Mouse (Mus musculus) thymus, postnatal 25 days (tissue): Measurements from ENCODE around the gene Dynlrb2.

Source experiments
- DNase-seq: peaks from one replicate; pipeline ENCODE4 v3.0.0; 2022

The Dynlrb2 gene

DNA sequence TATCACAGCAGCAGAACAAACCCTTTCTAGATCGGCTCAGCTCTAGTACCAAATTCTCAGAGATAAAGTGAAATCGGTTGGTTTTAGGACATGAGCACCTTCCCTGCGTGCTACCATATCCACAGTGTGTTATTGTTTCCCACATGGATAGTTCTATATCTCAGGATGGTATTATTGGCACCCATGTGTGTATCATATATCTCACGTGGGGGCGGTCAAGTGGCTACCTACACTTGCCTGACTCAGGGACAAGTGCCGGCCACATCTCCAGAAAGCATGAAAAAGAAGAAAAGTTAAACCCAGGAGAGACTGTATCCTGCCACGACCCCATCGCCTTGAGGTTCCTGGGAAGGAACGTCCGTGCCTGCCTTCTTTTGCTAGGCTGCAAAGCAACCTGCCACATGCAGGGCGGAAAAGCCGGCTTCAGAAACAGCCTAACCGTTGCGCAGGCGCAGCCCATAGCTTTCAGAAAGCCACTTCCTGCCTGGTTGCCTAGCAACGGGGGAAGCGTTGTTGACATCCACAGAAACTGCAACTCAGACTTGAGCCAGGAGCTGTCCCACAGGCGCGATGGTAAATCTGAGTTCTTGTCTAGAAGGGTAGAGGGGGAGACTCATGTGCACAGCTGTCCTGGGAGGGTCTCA lies at the start of gene Dynlrb2:
Gene Dynlrb2, plus strand, starts transcription at position 498 of the 644 bp plus-strand sequence.
- DNase-seq: peak; percentile 96

DNA sequence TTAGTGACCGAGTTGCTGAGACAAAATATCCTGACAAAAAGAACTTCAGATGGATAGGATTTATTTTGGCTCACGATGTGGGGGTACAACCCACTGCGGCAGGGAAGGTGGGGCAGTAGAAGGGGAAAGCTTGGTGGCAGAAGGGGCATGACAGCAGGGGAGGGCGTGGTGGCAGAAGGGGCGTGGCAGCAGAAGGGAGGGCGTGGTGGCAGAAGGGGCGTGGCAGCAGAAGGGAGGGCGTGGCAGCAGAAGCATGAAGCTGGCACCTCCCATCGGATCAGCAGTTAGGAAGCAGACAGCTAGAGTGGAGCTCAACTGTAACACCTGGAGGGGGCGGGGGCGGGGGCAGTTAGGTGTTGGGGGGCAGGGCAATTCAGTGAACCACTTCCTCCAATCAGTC lies 46.2 kb upstream of the Dynlrb2 start:
- DNase-seq: no peak

DNA sequence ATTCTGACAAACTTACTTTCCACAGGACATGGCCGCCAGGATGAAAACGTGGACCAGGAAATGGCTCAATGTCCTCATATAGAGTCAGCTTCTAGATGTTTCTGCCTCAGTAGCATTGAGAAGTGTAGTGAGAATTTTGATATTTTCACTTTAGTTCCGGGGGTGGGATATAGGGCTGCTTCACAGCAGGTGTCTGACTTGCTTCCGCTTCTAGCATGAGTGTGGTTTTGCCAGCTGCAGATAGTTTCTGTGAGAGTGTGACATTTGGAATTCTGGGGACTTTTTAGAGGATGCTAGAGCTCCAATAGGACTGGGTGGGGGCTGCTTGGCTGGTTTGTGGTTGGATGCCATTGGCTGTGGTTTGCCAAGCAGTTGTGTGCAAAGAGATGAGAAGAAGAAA lies 43.3 kb upstream of the Dynlrb2 start:
- peak; percentile 28 for DNase-seq

DNA sequence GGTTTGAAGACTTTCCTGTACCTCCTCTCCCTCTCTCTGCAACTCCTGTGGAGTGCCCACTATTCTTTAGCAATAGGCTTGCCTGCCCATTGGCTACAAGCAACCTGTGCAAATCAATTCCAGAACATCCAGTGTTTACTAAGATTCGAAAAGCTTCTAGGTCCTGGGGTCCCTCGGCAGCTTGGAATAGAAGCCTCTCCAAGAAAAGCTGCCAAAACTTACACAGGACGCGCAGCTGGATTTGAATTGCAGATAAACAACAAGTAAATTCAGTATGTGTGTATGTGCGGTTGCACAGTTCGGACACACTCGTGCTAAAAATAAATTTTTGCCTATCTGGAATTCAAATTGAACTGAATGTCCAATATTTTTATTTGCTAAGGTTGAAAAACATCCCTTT lies 38.2 kb upstream of the Dynlrb2 start:
- DNase-seq: no peak

DNA sequence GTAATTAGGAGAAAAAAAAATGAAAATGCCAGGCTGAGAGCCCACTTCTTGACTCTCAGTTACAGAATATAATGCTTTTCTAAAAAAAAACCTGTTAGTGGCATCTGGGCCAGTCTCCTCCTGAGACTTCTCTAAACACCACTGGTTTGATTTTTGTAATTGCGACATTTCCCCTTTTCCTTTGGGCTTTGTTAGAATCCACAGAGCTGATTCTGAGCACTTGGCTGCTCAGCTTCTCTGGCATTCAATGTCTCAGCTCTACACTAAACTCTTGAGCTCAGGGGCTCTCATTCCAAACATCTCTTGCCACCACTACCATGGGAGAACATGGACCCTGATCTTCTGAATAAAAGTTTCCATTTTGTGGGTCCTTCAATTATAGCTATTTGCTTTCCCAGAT lies 37.7 kb upstream of the Dynlrb2 start:
- no peak for DNase-seq

DNA sequence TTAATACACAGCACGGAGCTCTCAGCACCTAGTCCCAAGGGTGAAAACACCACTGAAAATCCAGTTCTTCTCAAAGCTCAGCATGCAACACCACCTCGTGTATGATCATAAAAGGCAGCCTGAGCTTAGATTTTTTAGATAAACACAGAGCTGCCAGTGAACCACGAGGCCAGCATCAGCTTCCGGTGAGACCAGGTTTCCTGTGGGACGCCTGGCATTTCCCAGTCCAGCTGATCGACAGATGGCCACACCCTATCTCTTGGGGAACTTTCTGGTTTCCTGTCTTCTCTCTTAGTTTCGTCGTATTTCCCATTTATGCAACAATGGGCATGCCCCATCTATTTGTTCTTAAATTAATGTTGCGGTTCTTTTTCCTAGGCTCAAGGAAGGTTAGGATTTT lies 26.8 kb upstream of the Dynlrb2 start:
- DNase-seq: no peak

DNA sequence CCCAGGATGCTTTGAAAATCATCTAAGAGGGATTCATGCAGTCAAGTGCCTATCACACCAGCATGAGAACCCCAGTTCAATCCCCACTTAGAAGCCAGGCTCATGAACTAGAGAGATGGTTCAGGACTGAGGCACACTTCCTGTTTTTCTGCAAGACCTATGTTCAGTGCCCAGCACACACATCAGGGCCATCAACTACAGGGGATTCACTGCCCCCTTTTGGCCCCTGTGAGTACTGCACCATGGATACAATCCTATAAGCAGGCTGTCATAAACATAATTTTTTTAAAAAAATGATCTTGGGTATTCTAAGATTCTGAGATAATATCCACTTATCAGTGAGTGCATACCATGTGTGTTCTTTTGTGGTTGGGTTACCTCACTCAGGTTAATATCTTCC lies 26.1 kb upstream of the Dynlrb2 start:
- peak; percentile 33 for DNase-seq

DNA sequence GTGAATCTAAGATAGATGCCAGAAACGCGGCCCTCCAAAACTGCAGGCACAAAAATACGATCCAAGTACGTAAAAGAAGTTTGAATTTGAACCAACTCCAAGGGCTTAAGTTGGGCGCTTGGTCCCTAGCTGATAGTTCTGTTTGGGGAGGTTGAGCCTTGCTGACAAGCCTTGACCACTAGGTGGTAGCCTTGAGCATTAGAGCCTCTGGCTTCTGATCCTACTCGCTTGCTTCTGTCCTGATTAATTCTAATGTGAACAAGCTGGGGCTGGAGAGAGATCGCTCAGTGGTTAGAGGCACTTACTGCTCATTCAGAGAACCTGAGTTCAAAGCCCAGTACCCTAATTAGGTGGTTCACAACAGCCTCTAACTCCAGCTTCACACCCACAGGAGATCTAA lies 23.9 kb upstream of the Dynlrb2 start:
- DNase-seq: peak; percentile 67

DNA sequence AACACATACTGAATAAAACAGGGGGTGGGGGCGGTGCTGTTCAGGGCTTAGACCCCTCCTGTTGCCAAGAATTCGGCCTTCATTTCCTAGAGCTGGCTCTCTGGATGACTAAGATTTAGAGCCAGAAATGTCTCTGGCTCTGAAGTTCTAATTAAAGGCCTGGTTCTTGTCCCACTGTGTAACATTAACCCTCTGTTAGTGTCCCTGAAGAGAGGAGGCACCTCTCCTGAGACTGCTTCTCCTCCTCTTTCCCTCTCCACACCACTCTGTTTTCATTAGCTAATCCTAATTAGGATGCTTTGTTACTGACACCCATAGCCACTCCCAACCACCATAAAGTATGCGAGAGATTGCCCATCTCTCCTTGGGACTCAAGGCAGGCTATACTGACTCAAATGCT lies 22.0 kb upstream of the Dynlrb2 start:
- no peak for DNase-seq

DNA sequence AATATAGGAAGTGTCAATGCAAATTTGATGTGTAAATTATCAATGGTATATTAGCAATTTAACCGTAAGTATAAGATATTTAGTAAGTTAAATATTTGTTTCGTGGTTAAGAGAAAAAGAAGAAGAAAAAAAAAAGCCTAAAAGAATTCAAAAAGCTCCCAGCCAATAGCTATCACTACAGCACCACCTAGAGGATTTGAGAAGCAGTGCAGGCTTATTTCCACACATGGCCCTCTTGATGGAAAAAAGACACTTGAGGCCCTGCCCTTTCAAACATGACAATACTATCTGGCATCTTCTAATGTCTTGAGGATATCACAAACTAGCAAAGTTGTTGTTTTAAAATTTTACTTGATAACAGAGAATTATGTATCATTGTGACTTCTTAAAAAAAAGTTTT lies 20.7 kb upstream of the Dynlrb2 start:
- DNase-seq: no peak

DNA sequence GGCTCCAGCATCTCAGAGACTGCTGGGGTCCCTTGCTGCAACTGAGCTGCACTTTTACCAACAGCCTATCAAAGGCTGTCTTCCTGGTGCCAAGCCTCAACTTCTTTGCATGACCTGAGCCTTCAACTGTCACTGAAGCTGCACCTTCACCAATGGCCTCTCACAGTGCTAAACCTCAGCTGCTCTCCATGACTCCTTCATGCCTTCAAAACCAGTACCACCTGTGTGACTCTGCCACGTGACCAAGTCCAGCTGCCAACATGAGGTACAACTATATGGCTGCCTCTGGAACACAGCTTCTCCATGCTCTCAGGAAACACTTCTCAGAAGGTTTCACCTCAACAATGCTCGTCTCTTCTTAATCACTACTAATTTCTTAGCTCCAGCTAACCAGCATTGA lies 16.2 kb upstream of the Dynlrb2 start:
- DNase-seq: peak; percentile 56

DNA sequence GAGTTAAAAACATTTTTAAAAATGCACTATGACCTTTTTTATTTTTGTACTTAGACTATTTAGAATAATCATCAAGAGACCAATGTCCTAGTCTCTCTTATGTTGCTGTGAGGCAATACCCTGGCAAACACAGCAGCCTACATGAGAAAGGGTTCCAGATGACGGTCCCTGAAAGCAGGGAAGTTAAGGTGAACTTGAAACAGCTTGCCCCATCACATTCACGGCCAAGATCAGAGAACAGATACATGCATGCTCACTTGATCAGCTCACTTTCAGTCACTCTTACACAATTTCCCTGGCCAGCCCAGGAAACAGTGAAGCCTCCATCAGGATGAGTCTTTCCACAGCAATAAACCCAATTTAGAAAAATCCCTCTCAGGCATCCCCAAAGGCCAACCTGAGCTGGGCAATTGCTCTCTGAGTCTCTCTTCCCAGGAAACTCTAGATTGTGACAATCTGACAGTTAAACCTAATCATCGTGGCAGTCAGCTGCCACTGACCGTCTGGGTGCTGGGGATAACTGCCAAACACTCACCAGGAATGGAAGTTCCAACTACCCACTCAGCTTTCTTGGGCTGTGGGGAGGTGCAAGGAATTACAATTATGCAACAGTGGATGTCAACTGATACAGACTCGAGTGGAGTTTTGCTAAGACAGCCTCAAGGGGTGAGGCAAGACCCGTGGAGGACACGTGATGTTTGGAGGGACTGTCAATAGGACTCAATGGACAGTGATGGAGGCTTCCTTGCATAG lies 4.5 kb upstream of the Dynlrb2 start:
- no peak for DNase-seq

DNA sequence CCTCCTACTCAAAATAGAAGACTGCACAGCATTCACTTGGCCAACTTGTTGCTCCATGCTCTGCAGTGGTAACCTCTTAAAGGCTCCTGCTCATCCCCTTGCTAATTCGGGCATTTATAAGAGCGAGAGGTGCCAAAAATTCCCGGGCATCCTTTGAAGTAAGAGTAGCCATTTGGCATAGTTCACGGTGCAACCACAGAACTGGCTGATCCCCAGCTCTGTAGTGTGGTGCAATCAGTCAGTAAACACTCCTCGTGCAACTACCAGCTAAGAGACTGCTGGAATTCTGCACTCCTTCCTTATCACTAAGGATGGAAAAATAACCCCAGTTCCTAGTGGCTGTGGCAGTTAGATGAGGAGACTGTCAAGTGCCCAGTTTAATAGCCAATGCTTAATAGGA lies 3.9 kb downstream of the Dynlrb2 start:
- DNase-seq: no peak

DNA sequence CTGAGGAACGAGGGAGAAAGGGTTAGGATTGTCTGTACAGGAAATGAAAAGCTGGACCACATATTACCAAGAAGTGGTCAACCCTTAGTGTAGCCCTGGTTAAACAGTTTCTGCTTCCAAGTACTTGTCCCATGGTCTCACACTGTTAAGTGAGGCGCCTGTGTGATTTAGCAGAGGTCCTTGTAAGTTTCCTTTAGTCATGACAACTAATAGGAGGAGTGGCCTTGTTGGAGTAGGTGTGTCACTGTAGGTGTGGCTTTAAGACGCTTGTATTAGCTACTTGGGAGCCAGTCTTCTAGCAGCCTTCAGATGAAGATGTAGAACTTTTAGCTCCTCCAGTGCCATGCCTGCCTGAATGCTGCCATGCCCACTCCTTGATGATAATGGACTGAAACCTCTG lies 4.5 kb downstream of the Dynlrb2 start:
- DNase-seq: no peak

DNA sequence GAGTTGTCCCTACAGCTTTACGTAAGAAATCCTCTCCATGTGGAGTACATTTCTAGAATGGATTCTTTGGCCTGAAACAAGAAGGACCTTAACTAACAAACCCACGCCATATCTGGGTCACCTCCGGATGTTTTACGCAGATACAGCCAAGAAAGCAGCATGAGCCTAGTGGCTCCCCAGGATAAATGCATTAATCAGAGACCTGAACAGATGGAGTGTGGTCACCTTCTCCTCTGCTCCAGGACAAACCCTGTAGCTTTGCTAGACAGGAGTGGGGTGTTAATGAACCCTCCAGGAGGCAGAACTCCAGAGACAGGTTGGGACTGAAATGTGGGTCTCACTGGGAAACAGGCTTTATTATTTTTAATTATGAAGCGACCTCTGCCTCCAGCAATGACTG lies 14.9 kb downstream of the Dynlrb2 start:
- DNase-seq: no peak

DNA sequence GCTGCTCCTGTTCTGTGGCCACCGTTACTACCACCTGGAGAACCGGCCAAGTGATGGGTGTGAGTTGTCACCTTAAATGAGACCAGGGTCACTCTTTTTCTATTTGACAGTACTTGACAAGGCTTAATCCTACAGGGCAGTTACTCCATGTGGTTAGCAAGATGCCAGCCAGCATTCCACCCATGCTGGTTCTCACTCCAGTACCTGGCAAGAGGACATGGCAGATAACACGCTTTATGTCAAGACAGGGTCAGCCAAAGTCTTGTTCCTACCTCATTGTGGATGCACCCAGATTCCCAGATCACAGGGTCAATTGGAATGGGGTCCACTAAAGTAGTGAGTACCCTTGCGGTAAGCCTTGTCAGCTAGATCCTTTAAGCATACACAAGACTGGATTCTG lies 16.4 kb downstream of the Dynlrb2 start:
- no peak for DNase-seq

DNA sequence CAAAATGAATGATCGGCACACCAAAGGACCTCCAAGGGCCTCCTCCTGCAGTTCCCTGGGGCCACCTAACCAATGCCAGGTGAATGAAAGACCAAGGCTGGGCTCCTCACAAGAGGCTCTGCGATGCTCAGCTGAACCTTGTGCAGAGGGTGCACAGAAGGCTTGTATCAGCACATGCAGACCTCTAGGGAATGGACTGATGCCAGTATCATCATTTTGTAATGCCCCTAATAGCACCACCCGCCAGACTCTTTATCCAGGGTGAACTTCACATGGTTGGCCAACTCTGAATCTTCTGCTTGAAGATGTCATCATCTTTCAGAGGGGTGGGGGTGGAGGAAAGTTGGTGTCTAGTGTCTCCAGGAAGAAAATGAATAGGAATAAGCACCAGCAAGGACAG lies 16.9 kb downstream of the Dynlrb2 start:
- no peak for DNase-seq

DNA sequence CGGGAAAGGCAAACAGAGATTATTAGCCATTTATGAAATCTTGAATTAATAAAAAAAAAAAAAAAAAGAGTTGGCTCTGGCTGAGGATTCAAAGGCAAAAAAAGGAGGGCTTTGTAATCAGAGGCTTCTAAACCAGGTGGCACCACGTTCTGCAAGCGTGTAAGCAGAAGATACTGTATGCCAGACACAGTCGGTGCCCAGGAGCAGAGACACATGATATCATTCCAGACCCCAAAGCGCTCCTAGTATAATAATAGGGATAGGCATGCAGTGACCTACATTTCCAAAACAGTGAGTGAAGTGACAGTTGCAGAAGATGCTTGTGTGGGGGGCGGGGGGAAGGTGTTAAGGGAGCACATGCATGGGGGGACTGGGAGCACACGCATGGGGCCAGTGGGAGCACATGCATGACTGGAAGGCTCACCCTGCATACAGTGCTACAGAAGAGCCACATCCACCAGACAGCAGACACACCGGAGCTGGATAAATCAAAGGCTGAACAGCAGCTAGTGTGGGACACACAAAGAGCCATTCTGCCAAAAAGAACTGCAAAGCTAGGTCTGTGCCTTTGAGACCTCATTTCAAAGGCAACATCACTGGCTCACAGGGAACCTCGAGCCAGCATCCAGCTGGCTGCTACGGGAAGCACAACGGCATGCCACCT lies 17.5 kb downstream of the Dynlrb2 start:
- no peak for DNase-seq

DNA sequence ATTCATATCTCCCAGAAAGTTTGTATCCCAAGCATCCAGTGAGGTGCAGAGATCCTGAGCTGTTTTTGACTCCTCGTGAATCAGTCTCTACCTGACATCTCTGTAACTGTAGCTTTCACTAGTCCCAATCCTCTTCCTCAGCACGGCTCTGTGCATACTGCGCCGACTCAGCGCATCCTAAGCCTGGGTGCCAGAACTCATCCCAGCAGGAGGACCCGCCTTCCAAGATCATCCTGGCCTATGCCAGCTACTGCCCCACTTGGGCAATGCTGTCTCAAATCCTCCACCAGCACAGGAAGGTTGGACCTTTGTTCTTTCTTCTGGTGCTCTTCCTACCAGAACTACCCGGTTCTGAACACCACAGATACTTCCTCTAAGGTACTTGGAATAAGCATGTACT lies 20.1 kb downstream of the Dynlrb2 start:
- DNase-seq: no peak

DNA sequence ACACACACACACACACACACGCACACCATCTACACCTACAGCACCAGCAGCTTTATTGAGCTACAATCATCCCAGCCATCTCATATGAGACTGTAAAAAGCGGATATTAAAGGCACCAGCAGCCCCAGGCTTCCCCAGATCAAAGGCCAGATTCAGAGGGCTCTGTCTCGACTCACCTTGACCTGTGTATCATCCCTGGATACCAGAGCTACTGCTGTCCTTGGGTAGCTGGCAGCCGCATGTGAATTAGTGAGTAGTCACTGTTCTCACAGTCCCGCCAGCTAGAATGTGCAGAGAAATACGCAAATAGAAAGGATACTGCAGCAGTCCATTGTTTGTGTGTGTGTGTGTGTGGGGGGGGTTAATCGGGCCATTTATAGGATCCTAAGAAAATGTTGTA lies 24.0 kb downstream of the Dynlrb2 start:
- no peak for DNase-seq

DNA sequence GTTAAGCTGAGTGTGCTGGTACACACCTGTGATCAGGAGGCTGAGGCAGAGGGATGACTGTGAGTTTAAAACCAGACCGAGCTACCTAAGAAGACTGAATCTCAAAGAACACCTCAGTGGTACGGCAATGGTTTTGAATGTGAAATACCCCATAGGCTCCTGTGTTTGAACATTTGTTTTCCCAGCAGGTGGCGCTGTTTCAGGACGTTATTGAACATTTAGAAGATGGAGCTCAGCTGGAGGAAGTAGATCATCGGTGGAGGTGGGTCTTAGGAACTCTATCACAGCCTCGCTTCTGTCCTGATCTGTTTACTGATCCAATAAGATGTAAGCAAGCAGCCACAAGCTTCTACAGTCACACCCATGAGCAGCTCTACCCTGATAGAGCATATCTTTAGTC lies 28.3 kb downstream of the Dynlrb2 start:
- peak; percentile 8 for DNase-seq

DNA sequence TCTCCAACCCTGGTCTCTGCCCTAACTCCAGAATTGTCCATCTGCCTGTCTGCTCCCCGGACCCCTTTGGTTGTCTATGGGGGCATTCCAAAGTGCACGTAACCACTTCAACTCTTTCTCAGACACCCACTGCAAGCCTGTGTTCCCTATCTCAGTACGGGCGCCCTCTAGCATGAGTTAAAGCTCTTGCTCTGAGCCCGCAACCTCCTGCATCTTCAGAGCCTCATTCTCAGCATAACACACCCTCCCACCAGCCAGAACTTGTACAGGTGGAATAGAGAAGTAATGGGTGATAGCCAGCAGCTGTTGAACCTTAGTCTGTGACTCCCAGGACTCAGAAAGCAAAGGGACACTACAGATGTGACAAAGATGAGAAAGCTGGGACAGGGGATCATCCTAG lies 32.0 kb downstream of the Dynlrb2 start:
- peak; percentile 8 for DNase-seq

DNA sequence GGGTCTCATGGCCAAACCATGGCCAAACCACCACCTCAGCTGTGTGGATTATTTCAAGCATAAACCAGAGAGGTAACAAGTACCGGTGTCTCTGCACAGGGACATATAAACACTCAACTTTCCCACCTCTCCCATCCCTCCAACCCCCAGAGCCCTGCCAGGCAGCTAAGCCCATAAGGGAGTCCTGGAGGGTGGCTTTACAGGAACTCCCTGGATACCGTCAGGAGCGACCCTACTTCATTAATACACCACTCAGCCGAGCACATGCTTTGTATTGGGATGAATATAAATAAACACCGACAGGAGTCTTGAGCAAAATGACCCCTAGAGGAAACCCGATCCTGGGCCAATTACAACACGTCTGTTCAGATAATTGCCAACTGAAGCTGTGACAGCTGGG lies 34.0 kb downstream of the Dynlrb2 start:
- no peak for DNase-seq

DNA sequence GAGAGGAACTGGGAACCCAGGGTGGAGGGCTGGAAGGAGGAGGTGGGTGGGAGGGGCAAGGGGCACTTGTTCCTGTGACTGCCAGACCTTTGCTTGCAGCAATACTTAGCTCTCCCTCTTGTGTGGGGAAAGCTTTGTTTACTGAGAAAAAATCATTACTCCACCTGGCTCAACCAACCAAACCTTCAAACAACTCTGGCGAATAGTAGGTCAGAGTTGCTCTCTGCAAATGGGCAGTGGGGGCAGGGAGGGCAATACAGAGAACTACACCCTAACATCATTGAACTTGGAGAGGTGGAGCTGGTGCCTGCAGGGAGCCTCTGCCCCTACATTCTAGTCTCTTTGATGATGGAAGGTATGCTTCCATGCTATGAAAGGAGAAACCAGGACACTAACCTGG lies 35.4 kb downstream of the Dynlrb2 start:
- DNase-seq: no peak
